Mouse (Mus musculus) testis, adult 2 months (tissue): ENCODE data around the gene Srprb.

Source experiments
- CTCF ChIP-seq: fragments of 200-500 bp; IDR thresholded peaks from 2 replicates; pipeline ENCODE4 v1.5.1; 2012; ENCODE audit warnings: low read depth, mild to moderate bottlenecking, inconsistent platforms, low read length, moderate library complexity; ENCODE audit not compliant: control insufficient read depth, insufficient read depth, insufficient replicate concordance
- POLR2A ChIP-seq: fragments of 200-500 bp; IDR thresholded peaks from 2 replicates; pipeline ENCODE4 v1.6.1; 2012; ENCODE audit warnings: low read depth, mild to moderate bottlenecking, inconsistent platforms, low read length, moderate library complexity; ENCODE audit not compliant: control insufficient read depth

DNA sequence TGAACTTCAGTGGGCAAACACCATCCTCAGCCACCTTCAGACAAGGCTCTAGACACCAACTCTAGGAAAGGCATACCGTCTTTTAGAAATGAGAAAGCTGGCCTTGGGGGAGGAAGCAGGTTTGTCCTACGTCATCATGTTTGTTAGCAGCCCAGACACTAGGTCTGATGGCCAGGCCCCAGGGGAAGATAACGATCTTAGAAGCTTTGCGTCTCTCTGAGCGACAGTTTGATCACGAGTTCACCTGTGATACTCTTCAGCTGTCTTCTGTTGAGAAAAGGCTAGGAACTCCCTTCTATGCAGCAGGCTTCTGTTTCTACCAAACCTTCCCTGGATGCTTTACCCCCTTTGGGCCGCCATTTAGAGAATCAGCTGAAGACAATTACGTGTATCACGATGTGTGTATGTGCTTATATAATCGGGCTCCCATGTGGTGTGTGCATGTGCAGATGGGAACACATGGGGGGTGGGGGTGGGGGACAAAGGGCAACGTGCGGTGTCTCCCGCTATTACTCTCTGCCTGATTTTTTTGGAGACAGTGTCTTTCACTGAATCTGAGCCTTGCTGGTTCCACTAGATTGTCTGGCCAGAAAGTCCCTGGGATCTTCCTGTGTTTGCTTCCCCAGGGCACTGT is 26.6 kb upstream of the Srprb start:
- TF ChIP-seq POLR2A, result no peak
- no peak for TF ChIP-seq CTCF
